Mouse (Mus musculus): ENCODE measurements around the gene Hba-a2. TPM values are rescaled to one million over a fixed set of nuclear protein-coding genes. Genes with fewer than 3 reads are reported as not detected.

The Hba-a2 gene
- total and polyA plus RNA-seq, 2 experiments from 2014 or later: 1,214 to 2,070 TPM

DNA sequence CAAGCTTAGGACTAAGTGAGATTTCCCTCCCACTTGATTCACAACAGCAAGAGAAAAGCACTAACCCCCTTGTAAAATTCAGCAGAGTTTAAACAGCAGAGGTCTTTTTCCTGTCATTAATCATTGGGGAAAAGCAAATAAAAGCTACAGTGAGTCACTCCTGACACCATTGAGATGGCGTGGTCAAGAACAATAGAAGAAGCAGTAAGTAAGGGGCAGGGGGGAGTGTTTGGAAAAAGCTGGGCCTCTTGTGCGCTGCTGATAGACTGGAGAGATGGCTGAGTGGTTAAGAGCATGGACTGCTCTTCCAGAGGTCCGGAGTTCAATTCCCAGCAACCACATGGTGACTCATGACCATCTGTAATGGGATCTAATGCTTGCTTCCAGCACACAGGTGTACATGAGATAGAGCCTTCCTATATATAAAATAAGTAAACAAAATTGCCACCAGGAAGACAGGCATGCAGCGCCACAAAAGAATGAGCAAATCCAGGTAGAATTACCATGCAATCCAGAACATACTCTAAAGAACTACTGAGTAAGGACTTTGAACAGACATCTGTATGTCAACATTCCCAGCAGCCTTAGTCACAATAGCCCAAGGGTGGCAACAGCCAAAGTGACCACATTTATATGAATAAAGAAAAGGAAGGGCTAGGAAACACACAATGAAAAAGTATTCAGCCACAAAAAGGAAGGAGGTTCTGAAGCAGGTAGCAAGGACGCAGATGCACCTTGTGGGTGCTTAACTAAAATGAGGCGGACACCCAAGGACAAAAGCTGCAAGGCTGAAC, 49.4 kb downstream of the Hba-a2 start:
- Histone ChIP-seq H3K4me2 (ENCODE audit: low read depth, low read length, poor library complexity, severe bottlenecking) (no peak overlapping the region), H3K4me3 (ENCODE audit: low read depth, low read length) (no peak overlapping the region), H3K27me3 (ENCODE audit: insufficient read depth, low read length) (no peaks in the 10 kb centered on the region), H3K4me1 (ENCODE audit: insufficient read depth, low read length) (peaks cover 14% of the 10 kb centered on the region), H3K9me3 (ENCODE audit: low read length) (no peaks in the 10 kb centered on the region), H3K27ac (ENCODE audit: low read depth, low read length) (no peak overlapping the region), H3K36me3 (ENCODE audit: insufficient read depth, low read length) (no peaks in the 10 kb centered on the region), H3K9ac (replicated peaks; ENCODE audit: low read length, poor library complexity, severe bottlenecking) (no peak overlapping the region)
- DNase-seq (ENCODE audit: low spot score) (no peak), ATAC-seq (ENCODE audit: low FRiP score) (no peak)
- no peak for TF ChIP-seq CTCF (IDR thresholded peaks at IDR 0.05)
- WGBS: 91% methylated on average over 6 of the region's 6 CpGs

Other genes with a start within 250 kb of the Hba-a2 start
- 0.33 TPM in 1 of 2 replicates, not detected in the other for gene Il9r, start 96.2 kb upstream of the Hba-a2 start, total RNA-seq (2014; rRNA removed)
- 0.04 TPM in 1 of 2 replicates, not detected in the other for gene Il9r, start 96.2 kb upstream of the Hba-a2 start, polyA plus RNA-seq (2015; fragmentation: Nextera tagmentation; extraction: Ambion mirVana)
- gene Snrnp25, start 91.1 kb upstream of the Hba-a2 start, total RNA-seq (2014; rRNA removed): 13.3 and 23.6 TPM in 2 replicates
- gene Snrnp25, start 91.1 kb upstream of the Hba-a2 start, polyA plus RNA-seq (2015; fragmentation: Nextera tagmentation; extraction: Ambion mirVana): 47.8 and 48.9 TPM in 2 replicates
- 27.4 and 55.6 TPM in 2 replicates for gene Rhbdf1, start 74.2 kb upstream of the Hba-a2 start, total RNA-seq (2014; rRNA removed)
- gene Rhbdf1, start 74.2 kb upstream of the Hba-a2 start, polyA plus RNA-seq (2015; fragmentation: Nextera tagmentation; extraction: Ambion mirVana): 17.6 and 21.0 TPM in 2 replicates
- 31.7 and 35.0 TPM in 2 replicates for gene Mpg, start 70.0 kb upstream of the Hba-a2 start, total RNA-seq (2014; rRNA removed)
- 31.2 and 37.7 TPM in 2 replicates for gene Mpg, start 70.0 kb upstream of the Hba-a2 start, polyA plus RNA-seq (2015; fragmentation: Nextera tagmentation; extraction: Ambion mirVana)
- 36.0 and 44.7 TPM in 2 replicates for gene Nprl3, start 28.8 kb upstream of the Hba-a2 start, total RNA-seq (2014; rRNA removed)
- gene Nprl3, start 28.8 kb upstream of the Hba-a2 start, polyA plus RNA-seq (2015; fragmentation: Nextera tagmentation; extraction: Ambion mirVana): 35.3 and 38.6 TPM in 2 replicates
- gene Hba-x, start 20.1 kb upstream of the Hba-a2 start, total RNA-seq (2014; rRNA removed): 0.38 TPM in 1 of 2 replicates, not detected in the other
- 0.49 TPM in 1 of 2 replicates, not detected in the other for gene Hba-x, start 20.1 kb upstream of the Hba-a2 start, polyA plus RNA-seq (2015; fragmentation: Nextera tagmentation; extraction: Ambion mirVana)
- gene Hba-a1, start 13.0 kb upstream of the Hba-a2 start, total RNA-seq (2014; rRNA removed): 562 and 930 TPM in 2 replicates
- gene Hba-a1, start 13.0 kb upstream of the Hba-a2 start, polyA plus RNA-seq (2015; fragmentation: Nextera tagmentation; extraction: Ambion mirVana): 470 and 497 TPM in 2 replicates
- gene Hbq1b, start 9.5 kb upstream of the Hba-a2 start, total RNA-seq (2014; rRNA removed): 1.7 and 5.9 TPM in 2 replicates
- 1.9 and 3.1 TPM in 2 replicates for gene Hbq1b, start 9.5 kb upstream of the Hba-a2 start, polyA plus RNA-seq (2015; fragmentation: Nextera tagmentation; extraction: Ambion mirVana)
- 3.2 and 3.6 TPM in 2 replicates for gene Hbq1a, start 3.6 kb downstream of the Hba-a2 start, total RNA-seq (2014; rRNA removed)
- gene Hbq1a, start 3.6 kb downstream of the Hba-a2 start, polyA plus RNA-seq (2015; fragmentation: Nextera tagmentation; extraction: Ambion mirVana): 2.7 and 2.8 TPM in 2 replicates
- 46.4 and 47.5 TPM in 2 replicates for gene Sh3pxd2b, start 51.3 kb downstream of the Hba-a2 start, total RNA-seq (2014; rRNA removed)
- 8.6 and 8.7 TPM in 2 replicates for gene Sh3pxd2b, start 51.3 kb downstream of the Hba-a2 start, polyA plus RNA-seq (2015; fragmentation: Nextera tagmentation; extraction: Ambion mirVana)
- 57.5 and 61.1 TPM in 2 replicates for gene Ubtd2, start 158.9 kb downstream of the Hba-a2 start, total RNA-seq (2014; rRNA removed)
- 28.5 and 32.4 TPM in 2 replicates for gene Ubtd2, start 158.9 kb downstream of the Hba-a2 start, polyA plus RNA-seq (2015; fragmentation: Nextera tagmentation; extraction: Ambion mirVana)
- gene Efcab9, start 235.6 kb downstream of the Hba-a2 start, total RNA-seq (2014; rRNA removed): not detected in 2 replicates
- not detected in 2 replicates for gene Efcab9, start 235.6 kb downstream of the Hba-a2 start, polyA plus RNA-seq (2015; fragmentation: Nextera tagmentation; extraction: Ambion mirVana)
- gene Stk10, start 236.8 kb downstream of the Hba-a2 start, total RNA-seq (2014; rRNA removed): 4.7 and 9.4 TPM in 2 replicates
- gene Stk10, start 236.8 kb downstream of the Hba-a2 start, polyA plus RNA-seq (2015; fragmentation: Nextera tagmentation; extraction: Ambion mirVana): 0.87 and 0.99 TPM in 2 replicates

Data from midbrain, postnatal 0 days (tissue).